Mouse (Mus musculus) kidney, postnatal 0 days (tissue): ENCODE data around the gene Gm17617. TPM values are rescaled to one million over a fixed set of nuclear protein-coding genes. Genes with fewer than 3 reads are reported as not detected.
"Not testable (repeated sequence)": the region's sequence is repeated elsewhere in the genome, so short reads cannot be mapped to it uniquely, and the experiment has no call there.

Experiments
- ATAC-seq: fragments of 200-750 bp; cut with Nextera tagmentation; replicated peaks from 2 replicates; pipeline ENCODE4 v1.8.0; 2017; ENCODE audit warnings: low read depth, moderate number of reproducible peaks, moderate TSS enrichment, moderate library complexity; ENCODE audit not compliant: low FRiP score
- DNase-seq: peaks from one replicate; pipeline ENCODE4 v3.0.0-alpha.2; 2016; ENCODE audit warnings: low spot score
- H3K27ac ChIP-seq: fragments of 300-500 bp; sonication (generic); 2 replicates; pipeline ENCODE4 v1.5.1; 2014; ENCODE audit warnings: mild to moderate bottlenecking
- H3K27me3 ChIP-seq: fragments of 300-500 bp; sonication (generic); 2 replicates; pipeline ENCODE4 v1.6.1; 2014; ENCODE audit warnings: low read length, mixed read lengths; ENCODE audit not compliant: insufficient read depth
- H3K36me3 ChIP-seq: fragments of 300-500 bp; sonication (generic); 2 replicates; pipeline ENCODE4 v1.6.1; 2014; ENCODE audit warnings: low read length, mixed read lengths; ENCODE audit not compliant: insufficient read depth
- H3K4me1 ChIP-seq: fragments of 300-500 bp; sonication (generic); replicated peaks from 2 replicates; pipeline ENCODE4 v1.6.1; 2014; ENCODE audit warnings: antibody characterized with exemption, low read length, mixed read lengths; ENCODE audit not compliant: insufficient read depth
- H3K4me2 ChIP-seq: fragments of 300-500 bp; sonication (generic); 2 replicates; pipeline ENCODE4 v1.6.1; 2014; ENCODE audit warnings: mild to moderate bottlenecking, low read length, moderate library complexity, mixed read lengths
- H3K4me3 ChIP-seq: fragments of 300-500 bp; sonication (generic); replicated peaks from 2 replicates; pipeline ENCODE4 v1.5.1; 2014; ENCODE audit warnings: low read depth, low read length
- H3K9ac ChIP-seq: fragments of 300-500 bp; sonication (generic); 2 replicates; pipeline ENCODE4 v1.6.1; 2014; ENCODE audit warnings: low read depth, low read length
- H3K9me3 ChIP-seq: fragments of 300-500 bp; sonication (generic); replicated peaks from 2 replicates; pipeline ENCODE4 v1.6.1; 2016; ENCODE audit warnings: low read length, inconsistent platforms, mixed read lengths
- CTCF ChIP-seq: IDR thresholded peaks from 2 replicates; pipeline ENCODE4 v1.5.1; 2016; ENCODE audit warnings: antibody characterized with exemption, low read depth, mild to moderate bottlenecking, moderate library complexity
- WGBS: fragments of 180-500 bp; shearing (Covaris S2); extraction: QIAGEN DNeasy Blood & Tissue Kit; methylation state at CpG from one replicate; pipeline ENCODE4 v1.1.7; 2014; 5-methylcytosine and 5-hydroxymethylcytosine counted together
- polyA plus RNA-seq: library from polyadenylated mRNA; unstranded; fragments of >200 nt; fragmentation: Nextera tagmentation; extraction: Ambion mirVana; gene quantifications from 2 replicates; pipeline ENCODE4 v1.2.1, GENCODE M21; 2015

Gene Gm17617
- polyA plus RNA-seq, 1 experiment from 2014 or later = not detected

DNA sequence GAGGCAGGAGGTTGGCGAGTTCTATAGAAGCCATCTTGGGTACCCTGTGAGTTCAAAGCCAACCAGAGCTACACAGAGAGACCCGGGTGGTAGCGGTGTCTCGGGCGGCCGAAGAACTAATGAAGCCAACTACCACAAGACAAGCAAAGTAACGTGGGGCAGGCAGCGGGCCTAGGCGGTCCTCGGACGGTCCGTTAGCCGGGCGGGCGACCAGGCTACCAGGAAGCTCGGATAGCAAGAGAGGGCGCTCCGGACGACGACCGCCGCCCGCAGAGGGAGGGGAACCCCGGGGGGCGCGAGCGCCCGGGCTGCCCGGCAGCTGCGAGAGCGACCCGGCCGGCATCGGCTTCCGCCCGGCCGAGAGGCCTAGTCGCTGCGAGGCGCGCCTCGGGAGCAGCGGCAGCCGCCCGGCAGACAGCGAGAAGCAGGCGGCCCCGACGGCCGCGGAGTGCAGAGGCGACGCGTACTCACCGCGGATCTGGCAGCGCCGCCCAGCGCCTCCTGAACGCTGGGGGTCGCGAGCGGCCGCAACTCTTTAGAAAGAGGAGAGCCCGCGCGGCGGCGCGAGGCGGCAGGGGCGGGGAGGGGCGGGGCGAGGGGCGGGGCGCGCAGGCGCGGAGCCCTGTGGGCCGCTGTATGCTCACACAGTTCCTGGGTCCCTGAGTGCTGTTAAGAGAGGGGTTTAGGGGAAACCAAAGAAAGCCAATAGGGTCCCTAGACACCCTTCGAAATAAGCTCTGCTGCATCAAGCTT lies 33.4 kb downstream of the Gm17617 start, which contains the start of gene Uimc1:
TSS of gene Uimc1 (minus strand) at position 575 of the 753 bp plus-strand sequence.
- Histone ChIP-seq H3K27me3 (no peaks in the 10 kb centered on the region), H3K36me3 (no peaks in the 10 kb centered on the region), H3K4me1 (no peaks in the 10 kb centered on the region), H3K4me2 (peak within 1 kb of the TSS; percentile 56), H3K9me3 (no peaks in the 10 kb centered on the region), H3K27ac (peak within 1 kb of the TSS; percentile 90), H3K9ac (peak within 1 kb of the TSS; percentile 92), H3K4me3 (peak within 1 kb of the TSS; percentile 75)
- under 1% methylated on average over 73 of the region's 81 CpGs for WGBS
- peak; percentile 55 for TF ChIP-seq CTCF
- ATAC-seq = peak; percentile 86
- DNase-seq = peak; percentile 92

GRCm38 (mm10) chr13:55099066-55099725 lies 34.2 kb downstream of the Gm17617 start:
- DNase-seq = peak; percentile 11
- H3K4me2 ChIP-seq = peak overlapping the region; percentile 56
- peak overlapping the region; percentile 90; the same call in 1 of the 2 replicates for H3K27ac ChIP-seq
- peak; percentile 8; the same call in 1 of the 2 replicates for ATAC-seq
- no peaks in the 10 kb centered on the region for H3K36me3 ChIP-seq
- 30% methylated on average over 20 of the region's 20 CpGs for WGBS
- no peak for TF ChIP-seq CTCF
- peak overlapping the region; percentile 92 for H3K9ac ChIP-seq
- no peaks in the 10 kb centered on the region for H3K27me3 ChIP-seq
- no peaks in the 10 kb centered on the region for H3K9me3 ChIP-seq
- H3K4me1 ChIP-seq = no peaks in the 10 kb centered on the region
- peak overlapping the region; percentile 75 for H3K4me3 ChIP-seq

DNA sequence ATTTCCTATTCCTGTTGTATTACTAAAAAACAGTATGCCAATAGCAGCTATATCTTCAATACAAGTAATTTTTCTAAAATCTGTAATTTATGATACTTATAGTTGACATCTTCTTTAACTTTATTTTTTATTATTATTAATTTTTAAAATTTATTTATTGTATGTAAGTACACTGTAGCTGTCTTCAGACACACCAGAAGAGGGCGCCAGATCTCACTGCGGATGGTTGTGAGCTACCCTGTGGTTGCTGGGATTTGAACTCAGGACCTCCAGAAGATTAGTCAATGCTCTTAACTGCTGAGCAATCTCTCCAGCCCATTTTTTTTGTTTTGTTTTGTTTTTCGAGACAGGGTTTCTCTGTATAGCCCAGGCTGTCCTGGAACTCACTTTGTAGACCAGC lies 35.5 kb downstream of the Gm17617 start:
- peak; percentile 35; the same call in 1 of the 2 replicates for TF ChIP-seq CTCF
- H3K4me2 ChIP-seq, H3K27me3 ChIP-seq, H3K9ac ChIP-seq, DNase-seq, H3K36me3 ChIP-seq, H3K4me3 ChIP-seq, ATAC-seq, H3K27ac ChIP-seq, H3K9me3 ChIP-seq, H3K4me1 ChIP-seq: not testable (repeated sequence)
- WGBS = 85% methylated on average over 3 of the region's 3 CpGs

- WGBS = 82% methylated on average over 4 of the region's 4 CpGs
- Histone ChIP-seq H3K4me1 (no peaks in the 10 kb centered on the region), H3K4me2 (no peak overlapping the region), H3K27me3 (no peaks in the 10 kb centered on the region), H3K27ac (no peak overlapping the region), H3K4me3 (no peak overlapping the region), H3K36me3 (no peaks in the 10 kb centered on the region; the same call in 1 of the 2 replicates), H3K9ac (no peak overlapping the region), H3K9me3 (no peaks in the 10 kb centered on the region)
- no peak for DNase-seq
- TF ChIP-seq CTCF = no peak
- ATAC-seq = no peak
These were observed 40.8 kb downstream of the Gm17617 start for GRCm38 (mm10) chr13:55092588-55092987.

Other genes starting within 250 kb of the Gm17617 start
- 1.4 and 1.5 TPM in 2 replicates for gene Unc5a, start 184.1 kb downstream of the Gm17617 start, polyA plus RNA-seq
- 0.61 and 0.85 TPM in 2 replicates for gene Hk3, start 112.2 kb downstream of the Gm17617 start, polyA plus RNA-seq
- gene Uimc1, start 33.2 kb downstream of the Gm17617 start, polyA plus RNA-seq = 24.6 and 27.9 TPM in 2 replicates
- 11.8 and 13.1 TPM in 2 replicates for gene Zfp346, start 28.2 kb downstream of the Gm17617 start, polyA plus RNA-seq
- 14.6 and 15.8 TPM in 2 replicates for gene Fgfr4, start 19.1 kb upstream of the Gm17617 start, polyA plus RNA-seq
- 51.7 and 52.5 TPM in 2 replicates for gene Nsd1, start 76.2 kb upstream of the Gm17617 start, polyA plus RNA-seq
- 398 and 435 TPM in 2 replicates for gene Prelid1, start 187.0 kb upstream of the Gm17617 start, polyA plus RNA-seq
- gene Rab24, start 188.4 kb upstream of the Gm17617 start, polyA plus RNA-seq = 84.8 and 93.1 TPM in 2 replicates
- 14.9 and 15.1 TPM in 2 replicates for gene Mxd3, start 196.3 kb upstream of the Gm17617 start, polyA plus RNA-seq
- gene Lman2, start 229.2 kb upstream of the Gm17617 start, polyA plus RNA-seq = 93.7 and 103 TPM in 2 replicates
- gene Rgs14, start 236.2 kb upstream of the Gm17617 start, polyA plus RNA-seq = 1.6 and 1.7 TPM in 2 replicates